Mouse (Mus musculus) forebrain, embryonic 15.5 days (tissue): ENCODE results near the gene Sema6d. TPM values are rescaled to one million over a fixed set of nuclear protein-coding genes. Genes with fewer than 3 reads are reported as not detected.

ENCODE experiments used
- ATAC-seq: fragments of 200-750 bp; cut with Nextera tagmentation; replicated peaks from 2 replicates; pipeline ENCODE4 v1.8.0; 2017; ENCODE audit warnings: mild to moderate bottlenecking, moderate TSS enrichment, moderate library complexity
- H3K27ac ChIP-seq: fragments of 300-500 bp; sonication (generic); replicated peaks from 2 replicates; pipeline ENCODE4 v1.5.1; 2015; ENCODE audit warnings: mild to moderate bottlenecking, inconsistent platforms
- H3K27me3 ChIP-seq: fragments of 300-500 bp; sonication (generic); 2 replicates; pipeline ENCODE4 v1.6.1; 2015; ENCODE audit warnings: inconsistent platforms
- H3K36me3 ChIP-seq: fragments of 300-500 bp; sonication (generic); 2 replicates; pipeline ENCODE4 v1.6.1; 2015; ENCODE audit warnings: mild to moderate bottlenecking, inconsistent platforms
- H3K4me1 ChIP-seq: fragments of 300-500 bp; sonication (generic); 2 replicates; pipeline ENCODE4 v1.6.1; 2015; ENCODE audit warnings: inconsistent platforms
- H3K4me2 ChIP-seq: fragments of 300-500 bp; sonication (generic); replicated peaks from 2 replicates; pipeline ENCODE4 v1.6.1; 2015; ENCODE audit warnings: mild to moderate bottlenecking, inconsistent platforms
- H3K4me3 ChIP-seq: fragments of 300-500 bp; sonication (generic); 2 replicates; pipeline ENCODE4 v1.5.1; 2015; ENCODE audit warnings: mild to moderate bottlenecking, inconsistent platforms
- H3K9ac ChIP-seq: fragments of 300-500 bp; sonication (generic); replicated peaks from 2 replicates; pipeline ENCODE4 v1.6.1; 2015; ENCODE audit warnings: mild to moderate bottlenecking, inconsistent platforms
- H3K9me3 ChIP-seq: fragments of 300-500 bp; sonication (generic); 2 replicates; pipeline ENCODE4 v1.6.1; 2016; ENCODE audit warnings: inconsistent platforms
- WGBS: fragments of 180-500 bp; shearing (Covaris S2); methylation state at CpG from one replicate; pipeline ENCODE4 v1.1.7; 2015; ENCODE audit warnings: mixed read lengths; 5-methylcytosine and 5-hydroxymethylcytosine counted together
- polyA plus RNA-seq: library from polyadenylated mRNA; unstranded; fragments of >200 nt; fragmentation: Nextera tagmentation; extraction: Ambion mirVana; gene quantifications from 2 replicates; pipeline ENCODE4 v1.2.1, GENCODE M21; 2015

Sema6d gene
- polyA plus RNA-seq, 1 experiment from 2014 or later: 28.7 TPM

GRCm38 (mm10) chr2:124660686-124661085, 570.9 kb downstream of the Sema6d start:
- H3K4me1 ChIP-seq: peaks cover 20% of the 10 kb centered on the region
- H3K27ac ChIP-seq: no peak overlapping the region
- H3K36me3 ChIP-seq: peaks cover 54% of the 10 kb centered on the region
- 89% methylated on average over 5 of the region's 5 CpGs for WGBS
- no peaks in the 10 kb centered on the region for H3K9me3 ChIP-seq
- ATAC-seq: no peak
- no peak overlapping the region for H3K4me3 ChIP-seq
- H3K9ac ChIP-seq: no peak overlapping the region
- no peak overlapping the region for H3K4me2 ChIP-seq
- no peaks in the 10 kb centered on the region for H3K27me3 ChIP-seq

GRCm38 (mm10) chr2:124661316-124661715, 571.5 kb downstream of the Sema6d start:
- Histone ChIP-seq H3K9ac (no peak overlapping the region), H3K4me3 (no peak overlapping the region), H3K9me3 (no peaks in the 10 kb centered on the region), H3K27me3 (no peaks in the 10 kb centered on the region), H3K36me3 (peaks cover 55% of the 10 kb centered on the region), H3K27ac (no peak overlapping the region), H3K4me2 (no peak overlapping the region), H3K4me1 (peaks cover 20% of the 10 kb centered on the region)
- ATAC-seq: no peak
- 95% methylated on average over 9 of the region's 9 CpGs for WGBS

GRCm38 (mm10) chr2:124662257-124662656, 572.5 kb downstream of the Sema6d start:
- 67% methylated on average over 5 of the region's 5 CpGs for WGBS
- no peaks in the 10 kb centered on the region for H3K27me3 ChIP-seq
- H3K27ac ChIP-seq: no peak overlapping the region
- no peak for ATAC-seq
- peaks cover 18% of the 10 kb centered on the region for H3K4me1 ChIP-seq
- no peak overlapping the region for H3K9ac ChIP-seq
- no peak overlapping the region for H3K4me3 ChIP-seq
- H3K9me3 ChIP-seq: no peaks in the 10 kb centered on the region
- H3K4me2 ChIP-seq: no peak overlapping the region
- H3K36me3 ChIP-seq: peaks cover 59% of the 10 kb centered on the region

- no peak for ATAC-seq
- H3K4me3 ChIP-seq: no peak overlapping the region
- H3K36me3 ChIP-seq: peaks cover 48% of the 10 kb centered on the region
- H3K4me2 ChIP-seq: no peak overlapping the region
- H3K27ac ChIP-seq: no peak overlapping the region
- 0 out of 2 replicates have a peak, but pooled peaks cover 4% of the 10 kb centered on the region for H3K4me1 ChIP-seq
- WGBS: 95% methylated on average over 16 of the region's 16 CpGs
- H3K9me3 ChIP-seq: no peaks in the 10 kb centered on the region
- no peaks in the 10 kb centered on the region for H3K27me3 ChIP-seq
- no peak overlapping the region for H3K9ac ChIP-seq
Measured at GRCm38 (mm10) chr2:124664191-124664590, 574.4 kb downstream of the Sema6d start.

GRCm38 (mm10) chr2:124668431-124668830, 578.7 kb downstream of the Sema6d start:
- Histone ChIP-seq H3K27ac (no peak overlapping the region), H3K9ac (no peak overlapping the region), H3K36me3 (peaks cover 31% of the 10 kb centered on the region), H3K4me3 (no peak overlapping the region), H3K9me3 (no peaks in the 10 kb centered on the region), H3K4me2 (no peak overlapping the region), H3K4me1 (no peaks in the 10 kb centered on the region), H3K27me3 (no peaks in the 10 kb centered on the region)
- 100% methylated on average over 1 of the region's 1 CpGs for WGBS
- ATAC-seq: no peak

GRCm38 (mm10) chr2:124673117-124673516, 583.3 kb downstream of the Sema6d start:
- no peak overlapping the region for H3K9ac ChIP-seq
- H3K4me1 ChIP-seq: no peaks in the 10 kb centered on the region
- ATAC-seq: no peak
- no peaks in the 10 kb centered on the region for H3K36me3 ChIP-seq
- no peaks in the 10 kb centered on the region for H3K9me3 ChIP-seq
- no peak overlapping the region for H3K4me2 ChIP-seq
- H3K27ac ChIP-seq: no peak overlapping the region
- H3K27me3 ChIP-seq: no peaks in the 10 kb centered on the region
- no peak overlapping the region for H3K4me3 ChIP-seq

- ATAC-seq: no peak
- no peaks in the 10 kb centered on the region for H3K27me3 ChIP-seq
- no peaks in the 10 kb centered on the region for H3K36me3 ChIP-seq
- no peaks in the 10 kb centered on the region for H3K4me1 ChIP-seq
- no peaks in the 10 kb centered on the region for H3K9me3 ChIP-seq
- H3K9ac ChIP-seq: no peak overlapping the region
- H3K27ac ChIP-seq: no peak overlapping the region
- no peak overlapping the region for H3K4me2 ChIP-seq
- WGBS: 83% methylated on average over 5 of the region's 5 CpGs
- H3K4me3 ChIP-seq: no peak overlapping the region
Measured at GRCm38 (mm10) chr2:124684481-124684901, 594.7 kb downstream of the Sema6d start.

GRCm38 (mm10) chr2:124690372-124690771, 600.6 kb downstream of the Sema6d start:
- Histone ChIP-seq H3K27me3 (no peaks in the 10 kb centered on the region), H3K36me3 (no peaks in the 10 kb centered on the region), H3K4me2 (no peak overlapping the region), H3K27ac (no peak overlapping the region), H3K9ac (no peak overlapping the region), H3K9me3 (no peaks in the 10 kb centered on the region), H3K4me3 (no peak overlapping the region), H3K4me1 (no peaks in the 10 kb centered on the region)
- no peak for ATAC-seq
- WGBS: 96% methylated on average over 1 of the region's 1 CpGs

- 83% methylated on average over 10 of the region's 10 CpGs for WGBS
Measured at GRCm38 (mm10) chr2:124702621-124703020, 612.9 kb downstream of the Sema6d start.

GRCm38 (mm10) chr2:124704922-124705321, 615.2 kb downstream of the Sema6d start:
- no peak for ATAC-seq
- H3K27ac ChIP-seq: no peak overlapping the region
- H3K4me2 ChIP-seq: no peak overlapping the region
- WGBS: 62% methylated on average over 4 of the region's 4 CpGs
- H3K9me3 ChIP-seq: no peaks in the 10 kb centered on the region
- no peaks in the 10 kb centered on the region for H3K27me3 ChIP-seq
- no peak overlapping the region for H3K9ac ChIP-seq
- H3K4me3 ChIP-seq: no peak overlapping the region
- no peaks in the 10 kb centered on the region for H3K4me1 ChIP-seq
- no peaks in the 10 kb centered on the region for H3K36me3 ChIP-seq

More at GRCm38 (mm10) chr2:124702621-124703020, 612.9 kb downstream of the Sema6d start:
- Histone ChIP-seq H3K4me1 (no peaks in the 10 kb centered on the region), H3K36me3 (no peaks in the 10 kb centered on the region), H3K27me3 (no peaks in the 10 kb centered on the region), H3K4me2 (no peak overlapping the region), H3K27ac (no peak overlapping the region), H3K9me3 (no peaks in the 10 kb centered on the region), H3K9ac (no peak overlapping the region), H3K4me3 (no peak overlapping the region)
- no peak for ATAC-seq

- no peaks in the 10 kb centered on the region for H3K4me1 ChIP-seq
- whole genome bisulfite sequencing: 46% methylated on average over 4 of the region's 4 CpGs
- ATAC-seq: no peak
- no peak overlapping the region for H3K27ac ChIP-seq
- no peak overlapping the region for H3K4me3 ChIP-seq
- no peaks in the 10 kb centered on the region for H3K9me3 ChIP-seq
- H3K9ac ChIP-seq: no peak overlapping the region
- H3K4me2 ChIP-seq: no peak overlapping the region
- H3K36me3 ChIP-seq: no peaks in the 10 kb centered on the region
- H3K27me3 ChIP-seq: no peaks in the 10 kb centered on the region
Measured at GRCm38 (mm10) chr2:124705806-124706205, 616.0 kb downstream of the Sema6d start.

GRCm38 (mm10) chr2:124706896-124707295, 617.1 kb downstream of the Sema6d start:
- no peaks in the 10 kb centered on the region for H3K36me3 ChIP-seq
- H3K4me2 ChIP-seq: no peak overlapping the region
- H3K9me3 ChIP-seq: no peaks in the 10 kb centered on the region
- ATAC-seq: no peak
- no peak overlapping the region for H3K27ac ChIP-seq
- H3K27me3 ChIP-seq: no peaks in the 10 kb centered on the region
- H3K9ac ChIP-seq: no peak overlapping the region
- H3K4me3 ChIP-seq: no peak overlapping the region
- no peaks in the 10 kb centered on the region for H3K4me1 ChIP-seq
- 47% methylated on average over 7 of the region's 7 CpGs for WGBS
